Mouse (Mus musculus) myocyte (in vitro differentiated cells): Measurements from ENCODE around the gene Skida1. TPM values are rescaled to one million over a fixed set of nuclear protein-coding genes. Genes with fewer than 3 reads are reported as not detected.

Experiments
- H3K27me3 ChIP-seq: one replicate; pipeline ENCODE4 v1.6.1; 2011; ENCODE audit not compliant: control insufficient read depth, insufficient read depth, insufficient read length
- H3K36me3 ChIP-seq: one replicate; pipeline ENCODE4 v1.6.1; 2011; ENCODE audit not compliant: control insufficient read depth, insufficient read depth
- H3K4me2 ChIP-seq: one replicate; pipeline ENCODE4 v1.6.1; 2011; ENCODE audit warnings: low read depth, control low read depth
- H3K4me3 ChIP-seq: one replicate; pipeline ENCODE4 v1.5.1; 2011; ENCODE audit warnings: mild to moderate bottlenecking, control low read depth, moderate library complexity
- H3K79me2 ChIP-seq: one replicate; pipeline ENCODE4 v1.6.1; 2011; ENCODE audit not compliant: control insufficient read depth, insufficient read depth
- H3ac ChIP-seq: one replicate; pipeline ENCODE4 v1.6.1; 2011; ENCODE audit not compliant: control insufficient read depth, insufficient read length
- CEBPB ChIP-seq: IDR thresholded peaks from 2 replicates; pipeline ENCODE4 v1.6.1; 2011; ENCODE audit warnings: mild to moderate bottlenecking, moderate library complexity; ENCODE audit not compliant: poor library complexity, insufficient read depth, severe bottlenecking
- E2F4 ChIP-seq: IDR thresholded peaks from one replicate; pipeline ENCODE4 v1.6.1; 2011; ENCODE audit warnings: mild to moderate bottlenecking, control low read depth, moderate library complexity; ENCODE audit not compliant: insufficient read depth
- MAX ChIP-seq: IDR thresholded peaks from one replicate; pipeline ENCODE4 v1.6.1; 2011; ENCODE audit warnings: low read depth, mild to moderate bottlenecking, control low read depth
- MYOD1 ChIP-seq, 3 experiments: IDR thresholded peaks; one replicate each; pipeline ENCODE4 v1.6.1; 2011; ENCODE audit warnings: control low read depth in 2 of 3, low read depth in 2 of 3, mild to moderate bottlenecking in 2 of 3, moderate library complexity in 1 of 3; ENCODE audit not compliant: insufficient read length in 2 of 3, control insufficient read depth in 1 of 3
- MYOG ChIP-seq, 3 experiments: IDR thresholded peaks; one replicate each; pipeline ENCODE4 v1.6.1; 2011; ENCODE audit warnings: control low read depth in 2 of 3, low read depth in 2 of 3, mild to moderate bottlenecking in 2 of 3; ENCODE audit not compliant: insufficient read length in 2 of 3, control insufficient read depth in 1 of 3, insufficient read depth in 1 of 3
- POLR2A ChIP-seq: IDR thresholded peaks from one replicate; pipeline ENCODE4 v1.6.1; 2011; ENCODE audit warnings: low read depth, mild to moderate bottlenecking, control low read depth, moderate library complexity; ENCODE audit not compliant: insufficient read length
- POLR2AphosphoS2 ChIP-seq: IDR thresholded peaks from one replicate; pipeline ENCODE4 v1.6.1; 2011; ENCODE audit warnings: low read depth, control low read depth; ENCODE audit not compliant: insufficient read length
- REST ChIP-seq: IDR thresholded peaks from one replicate; pipeline ENCODE4 v1.6.1; 2011; ENCODE audit warnings: mild to moderate bottlenecking, control low read depth, moderate library complexity; ENCODE audit not compliant: insufficient read depth, insufficient read length
- SRF ChIP-seq: IDR thresholded peaks from one replicate; pipeline ENCODE4 v1.6.1; 2011; ENCODE audit warnings: low read depth; ENCODE audit not compliant: control insufficient read depth, insufficient read length
- TCF12 ChIP-seq: IDR thresholded peaks from one replicate; pipeline ENCODE4 v1.6.1; 2011; ENCODE audit warnings: mild to moderate bottlenecking, control low read depth; ENCODE audit not compliant: poor library complexity, insufficient read depth, severe bottlenecking
- TCF3 ChIP-seq: IDR thresholded peaks from one replicate; pipeline ENCODE4 v1.6.1; 2011; ENCODE audit warnings: low read depth, control low read depth; ENCODE audit not compliant: insufficient read length
- USF1 ChIP-seq: IDR thresholded peaks from one replicate; pipeline ENCODE4 v1.6.1; 2011; ENCODE audit warnings: low read depth, mild to moderate bottlenecking, control low read depth, moderate library complexity
- polyA plus RNA-seq: library from polyadenylated mRNA; unstranded; fragments of >200 nt; fragmentation: generic; extraction: Trizol; gene quantifications from one replicate; pipeline ENCODE4 v1.2.1, GENCODE M21; 2012; ENCODE audit warnings: missing spikeins

Skida1 gene
- polyA plus RNA-seq, 1 experiment, result 0.12 TPM

DNA sequence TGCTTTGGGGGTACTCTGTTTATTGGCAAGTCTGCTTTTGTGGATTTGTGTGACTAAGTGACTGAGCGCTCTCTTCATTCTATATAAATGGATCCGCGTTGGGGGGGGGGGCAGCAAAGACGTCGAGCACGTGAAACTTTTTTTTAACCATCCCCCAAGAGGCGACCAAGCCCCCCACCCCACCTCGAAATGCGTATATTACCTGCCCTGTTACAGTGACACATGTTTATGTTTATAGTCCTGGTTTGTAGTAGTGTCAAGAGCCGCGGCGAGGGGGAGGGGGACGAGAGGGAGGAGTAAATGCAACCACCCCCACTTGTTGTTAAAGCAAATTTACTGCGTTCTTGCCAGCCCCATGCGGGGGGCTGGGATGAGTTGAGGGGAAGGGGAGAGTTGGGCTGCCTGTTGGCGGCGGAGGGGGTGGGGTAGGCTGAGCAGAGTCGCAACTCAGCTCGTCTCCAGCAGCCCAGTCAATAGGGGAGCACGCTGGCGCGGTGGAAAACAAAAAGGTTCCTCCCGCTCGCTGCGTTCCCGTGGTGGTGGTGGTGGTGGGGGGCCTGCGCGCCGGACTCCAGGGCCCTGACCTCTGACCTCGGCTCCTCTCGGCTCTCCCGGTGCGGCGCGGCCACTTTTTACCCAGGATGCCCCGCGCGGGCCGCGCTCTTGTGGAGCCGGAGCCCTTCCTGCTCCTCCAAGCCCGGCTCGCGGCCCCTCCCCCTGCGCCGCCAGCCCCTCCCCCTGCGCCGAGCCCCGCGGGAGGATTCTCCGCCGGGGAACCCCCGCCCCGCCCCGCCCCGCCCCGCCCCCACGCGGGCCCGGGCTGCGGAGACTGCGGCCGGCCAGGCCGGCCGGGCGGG lies 7.3 kb upstream of the Skida1 start:
- H3ac ChIP-seq, result peak overlapping the region; percentile 33
- H3K36me3 ChIP-seq, result no peaks in the 10 kb centered on the region
- no peaks in the 10 kb centered on the region for H3K79me2 ChIP-seq
- TF ChIP-seq CEBPB (no peak), REST (no peak), POLR2A (peak; percentile 73), MAX (no peak), TCF3 (no peak), POLR2AphosphoS2 (peak; percentile 58)
- no peaks in the 10 kb centered on the region for H3K27me3 ChIP-seq
- H3K4me2 ChIP-seq, result peak overlapping the region; percentile 91
- H3K4me3 ChIP-seq, result peak overlapping the region; percentile 65

DNA sequence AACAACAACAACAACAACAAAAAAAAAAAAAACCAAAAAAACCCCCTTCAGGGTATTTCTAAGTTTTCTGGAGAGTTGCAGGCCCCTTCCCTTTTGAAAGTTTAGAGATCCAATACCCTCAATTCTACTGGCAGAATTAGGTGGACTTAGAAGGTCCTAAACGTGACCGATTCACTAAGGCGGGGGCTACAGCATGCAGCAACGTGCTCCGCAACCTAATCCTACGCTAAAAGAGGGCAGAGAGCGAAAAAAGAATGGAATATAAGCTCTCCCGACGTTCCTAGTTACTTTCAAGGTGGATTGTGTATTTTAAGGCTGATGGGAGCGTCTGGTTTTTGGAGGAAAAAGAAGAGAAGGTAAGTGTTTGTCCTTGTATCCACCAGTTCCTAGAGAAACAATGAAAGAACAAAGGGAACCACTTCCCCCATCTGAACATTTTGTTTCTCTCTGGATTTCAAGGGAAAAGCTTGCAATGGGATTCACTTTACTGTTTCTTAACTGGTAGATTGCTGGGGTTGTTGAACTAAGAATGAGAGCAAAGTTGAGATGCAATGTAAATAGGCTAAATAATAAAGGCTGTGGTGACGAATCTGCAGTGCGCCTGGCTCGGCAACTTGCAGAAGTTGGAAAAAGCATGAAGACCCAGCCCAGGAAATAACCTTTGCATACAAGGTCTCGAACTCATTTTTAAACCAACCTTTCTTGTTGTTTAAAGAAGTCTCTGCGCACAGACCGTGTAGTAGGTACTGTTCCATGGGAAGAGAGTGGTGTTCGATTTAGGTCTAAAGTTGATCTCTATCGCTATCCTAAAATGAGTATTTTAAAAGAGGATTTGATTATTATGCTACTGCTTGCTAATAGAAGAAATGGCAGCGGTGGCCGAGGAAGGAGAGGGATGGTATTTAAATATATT lies 6.4 kb upstream of the Skida1 start, which contains the start of gene Mllt10:
Mllt10 (plus strand) TSS at position 222 of the 913 bp plus-strand sequence.
- Histone ChIP-seq H3ac (peak within 1 kb of the TSS; percentile 33), H3K4me3 (peak within 1 kb of the TSS; percentile 65), H3K4me2 (peak within 1 kb of the TSS; percentile 91), H3K27me3 (no peaks in the 10 kb centered on the region), H3K36me3 (no peaks in the 10 kb centered on the region), H3K79me2 (no peaks in the 10 kb centered on the region)
- TF ChIP-seq MYOG (IDR thresholded peaks at IDR 0.05; ENCODE audit: control insufficient read depth in 1 of 3, insufficient read depth in 1 of 3, insufficient read length in 2 of 3, low read depth in 2 of 3) (no peak), E2F4 (no peak), POLR2AphosphoS2 (no peak), POLR2A (no peak), TCF12 (no peak), REST (no peak), MYOD1 (IDR thresholded peaks at IDR 0.05; ENCODE audit: control insufficient read depth in 1 of 3, insufficient read length in 2 of 3, low read depth in 2 of 3) (no peak), USF1 (no peak), SRF (no peak), CEBPB (no peak), TCF3 (no peak), MAX (no peak)

DNA sequence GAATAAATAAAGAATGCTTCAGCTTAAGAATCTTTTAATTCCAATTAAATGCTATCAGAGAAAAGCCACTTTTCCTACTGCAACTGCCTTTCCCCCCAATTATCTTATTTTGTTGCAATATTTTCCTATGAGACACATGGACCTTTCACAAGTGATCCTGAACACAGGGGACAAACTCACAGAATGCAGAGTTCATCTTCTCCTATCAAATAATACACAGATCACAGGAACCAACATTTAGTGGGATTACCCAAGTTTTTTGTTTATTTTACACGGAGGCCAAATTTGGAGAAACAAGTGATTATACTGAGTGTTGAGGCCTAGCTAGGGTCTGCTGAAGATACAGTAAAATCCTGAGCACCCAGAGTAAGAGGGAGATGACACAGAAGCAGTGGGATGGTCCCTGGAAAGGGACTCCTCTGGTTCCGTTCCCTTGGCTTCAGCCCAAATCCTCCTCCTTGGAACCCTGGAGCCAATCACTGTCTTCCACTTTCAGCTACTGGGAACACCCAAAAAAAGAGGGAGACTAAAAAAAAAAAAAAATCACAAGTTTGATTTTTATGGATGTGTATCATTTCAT lies 5.2 kb upstream of the Skida1 start:
- TF ChIP-seq USF1 (no peak), MYOG (IDR thresholded peaks at IDR 0.05; ENCODE audit: control insufficient read depth in 1 of 3, insufficient read depth in 1 of 3, insufficient read length in 2 of 3, low read depth in 2 of 3) (no peak), CEBPB (no peak), TCF3 (no peak)
- no peak overlapping the region for H3K4me3 ChIP-seq
- no peaks in the 10 kb centered on the region for H3K79me2 ChIP-seq
- H3ac ChIP-seq, result no peak overlapping the region
- no peaks in the 10 kb centered on the region for H3K27me3 ChIP-seq
- no peaks in the 10 kb centered on the region for H3K36me3 ChIP-seq
- peak overlapping the region; percentile 91 for H3K4me2 ChIP-seq

DNA sequence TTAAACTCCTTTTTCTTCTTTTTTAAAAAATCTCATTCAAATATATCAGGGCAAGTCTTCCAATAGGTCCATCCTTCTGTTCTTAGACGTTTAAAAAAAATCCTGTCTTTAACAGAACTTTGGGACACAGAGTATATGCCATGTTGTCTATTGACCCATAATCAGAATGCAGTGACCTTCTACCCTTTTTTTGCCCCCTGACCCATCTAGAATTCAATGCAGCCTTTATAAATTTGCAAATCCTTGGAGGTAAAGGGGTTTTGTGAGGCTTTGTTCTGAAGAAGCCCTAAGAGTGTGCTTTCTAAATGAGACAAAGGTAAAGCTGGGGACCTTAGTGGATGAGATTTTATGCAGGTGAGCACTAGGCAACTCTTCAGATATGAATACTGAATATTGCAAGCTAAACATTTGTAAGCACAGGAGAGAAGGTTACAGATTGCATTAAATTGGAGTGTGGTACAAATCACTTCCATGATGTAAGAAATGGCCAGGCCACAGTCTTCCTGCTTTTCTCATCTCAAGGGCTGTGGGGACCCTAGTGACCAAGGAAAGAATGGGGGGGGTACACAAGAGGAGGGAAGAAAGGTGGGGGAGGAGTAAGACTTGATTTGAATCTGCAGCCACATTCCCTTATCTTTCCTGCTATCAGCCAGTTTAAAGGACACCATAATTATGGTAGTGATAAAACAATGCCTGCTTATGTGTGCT lies 4.5 kb upstream of the Skida1 start:
- Histone ChIP-seq H3K36me3 (no peaks in the 10 kb centered on the region), H3K27me3 (no peaks in the 10 kb centered on the region), H3K4me2 (no peak overlapping the region), H3K4me3 (no peak overlapping the region), H3ac (no peak overlapping the region), H3K79me2 (no peaks in the 10 kb centered on the region)
- TF ChIP-seq POLR2AphosphoS2, result no peak
- TF ChIP-seq TCF12, result no peak
- TF ChIP-seq REST, result no peak
- no peak for TF ChIP-seq TCF3
- TF ChIP-seq POLR2A, result no peak
- TF ChIP-seq SRF, result no peak
- TF ChIP-seq E2F4, result no peak
- TF ChIP-seq MYOG (IDR thresholded peaks at IDR 0.05; ENCODE audit: control insufficient read depth in 1 of 3, insufficient read depth in 1 of 3, insufficient read length in 2 of 3, low read depth in 2 of 3), result no peak
- no peak for TF ChIP-seq CEBPB
